Mouse (Mus musculus): ENCODE measurements around the gene Pold4.

DNA sequence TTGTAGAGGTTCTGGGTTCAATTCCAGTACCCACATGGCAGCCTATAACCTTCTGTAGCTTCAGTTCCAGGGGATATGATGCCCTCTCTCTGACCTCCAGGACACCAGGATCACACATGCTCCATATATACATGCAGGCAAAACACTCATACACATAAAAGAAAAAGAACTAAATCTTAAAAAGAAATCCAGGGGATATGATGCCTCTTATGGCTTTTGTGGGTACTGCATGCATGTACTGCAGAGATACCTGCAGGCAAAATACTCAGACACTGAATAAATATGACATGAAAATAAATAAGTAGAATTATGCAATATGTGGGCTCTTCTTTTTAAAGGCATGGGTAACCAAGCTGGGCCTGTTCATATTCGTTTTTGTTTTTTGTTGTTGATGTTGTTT, 15.3 kb downstream of the Pold4 start:
- no peak for TF ChIP-seq CTCF (IDR thresholded peaks at IDR 0.05; ENCODE audit: extremely low read depth, insufficient read depth, low read length)
- TF ChIP-seq POLR2A (IDR thresholded peaks at IDR 0.05; ENCODE audit: extremely low read depth, insufficient read depth, low read length) = no peak

All from cortical plate, adult 2 months (tissue).